Mouse (Mus musculus) testis, adult 2 months (tissue): ENCODE results near the gene Syn2. TPM values are rescaled to one million over a fixed set of nuclear protein-coding genes. Genes with fewer than 3 reads are reported as not detected.
A peak's percentile ranks its signal among the peaks of the same experiment; 100 is the strongest.

ENCODE experiments used
- H3K27ac ChIP-seq: fragments of 200-500 bp; 2 replicates; pipeline ENCODE4 v1.5.1; 2012; ENCODE audit warnings: low read depth, low read length; ENCODE audit not compliant: control insufficient read depth, insufficient read depth
- H3K27me3 ChIP-seq: fragments of 200-500 bp; 2 replicates; pipeline ENCODE4 v1.6.1; 2012; ENCODE audit warnings: mild to moderate bottlenecking, low read length, moderate library complexity; ENCODE audit not compliant: control insufficient read depth, insufficient read depth
- H3K36me3 ChIP-seq: fragments of 200-500 bp; 2 replicates; pipeline ENCODE4 v1.6.1; 2012; ENCODE audit warnings: mild to moderate bottlenecking, low read length; ENCODE audit not compliant: control insufficient read depth, insufficient read depth
- H3K4me1 ChIP-seq: fragments of 200-500 bp; 2 replicates; pipeline ENCODE4 v1.6.1; 2012; ENCODE audit warnings: low read length; ENCODE audit not compliant: control insufficient read depth, insufficient read depth
- H3K4me3 ChIP-seq: fragments of 200-500 bp; 2 replicates; pipeline ENCODE4 v1.5.1; 2012; ENCODE audit warnings: low read depth, mild to moderate bottlenecking, low read length, moderate library complexity, mixed read lengths; ENCODE audit not compliant: control insufficient read depth
- CTCF ChIP-seq: fragments of 200-500 bp; IDR thresholded peaks from 2 replicates; pipeline ENCODE4 v1.5.1; 2012; ENCODE audit warnings: low read depth, mild to moderate bottlenecking, inconsistent platforms, low read length, moderate library complexity; ENCODE audit not compliant: control insufficient read depth, insufficient read depth, insufficient replicate concordance
- POLR2A ChIP-seq: fragments of 200-500 bp; IDR thresholded peaks from 2 replicates; pipeline ENCODE4 v1.6.1; 2012; ENCODE audit warnings: low read depth, mild to moderate bottlenecking, inconsistent platforms, low read length, moderate library complexity; ENCODE audit not compliant: control insufficient read depth
- polyA plus RNA-seq: library from polyadenylated mRNA; depleted of rRNA; stranded (reverse); fragments of >200 nt; gene quantifications from 2 replicates; pipeline ENCODE4 v1.2.3, GENCODE M21; 2012

The Syn2 gene
- polyA plus RNA-seq, 1 experiment, result 9.2 TPM

DNA sequence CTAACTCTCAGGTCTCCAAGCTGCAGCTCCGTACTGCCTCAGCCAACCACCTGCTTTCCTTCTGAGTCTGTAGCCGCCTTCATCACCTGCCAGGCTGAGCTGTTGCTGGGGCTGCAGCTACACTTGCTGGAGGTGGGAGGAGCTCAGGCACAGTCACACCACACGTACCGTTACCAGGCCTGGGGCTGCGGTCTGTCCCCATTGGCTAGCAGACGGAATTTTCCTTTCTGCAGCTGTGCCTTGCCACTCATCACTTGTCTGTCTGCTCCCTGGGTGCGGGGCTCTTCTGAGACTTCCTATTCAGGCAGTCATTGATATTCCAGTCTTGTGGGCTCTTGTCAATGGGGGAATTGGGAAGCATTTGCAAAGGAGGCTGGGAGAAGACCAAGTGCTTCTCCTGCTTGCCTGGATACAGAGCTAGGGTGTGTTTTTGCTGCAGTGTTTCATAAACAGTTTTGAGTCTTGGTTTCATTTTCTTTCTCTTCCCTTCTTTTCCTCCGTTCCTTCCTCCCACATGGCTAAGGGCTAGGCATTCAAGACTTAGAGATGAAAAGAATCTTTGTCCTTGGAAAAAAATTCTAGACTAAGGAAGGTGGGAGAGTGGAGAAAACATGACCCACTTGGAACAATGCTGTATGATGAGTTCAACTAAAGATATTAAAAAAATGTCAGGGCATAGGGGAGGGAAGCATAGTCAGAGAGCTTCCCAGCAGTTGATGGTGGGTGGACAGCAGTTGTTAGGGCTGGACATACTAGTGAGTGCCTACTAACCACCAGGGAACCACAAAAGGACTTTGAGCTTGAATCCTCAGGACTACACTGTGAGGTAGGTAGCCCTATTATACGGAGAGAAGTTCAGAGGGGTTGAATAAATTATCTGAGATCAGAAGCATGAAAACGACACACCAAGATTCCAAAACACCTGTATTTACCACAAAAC is 11.2 kb upstream of the Syn2 start:
- H3K4me3 ChIP-seq, result no peak overlapping the region
- no peaks in the 10 kb centered on the region for H3K4me1 ChIP-seq
- TF ChIP-seq POLR2A (no peak), CTCF (no peak)
- H3K36me3 ChIP-seq, result no peaks in the 10 kb centered on the region
- H3K27me3 ChIP-seq, result no peaks in the 10 kb centered on the region
- no peak overlapping the region for H3K27ac ChIP-seq

DNA sequence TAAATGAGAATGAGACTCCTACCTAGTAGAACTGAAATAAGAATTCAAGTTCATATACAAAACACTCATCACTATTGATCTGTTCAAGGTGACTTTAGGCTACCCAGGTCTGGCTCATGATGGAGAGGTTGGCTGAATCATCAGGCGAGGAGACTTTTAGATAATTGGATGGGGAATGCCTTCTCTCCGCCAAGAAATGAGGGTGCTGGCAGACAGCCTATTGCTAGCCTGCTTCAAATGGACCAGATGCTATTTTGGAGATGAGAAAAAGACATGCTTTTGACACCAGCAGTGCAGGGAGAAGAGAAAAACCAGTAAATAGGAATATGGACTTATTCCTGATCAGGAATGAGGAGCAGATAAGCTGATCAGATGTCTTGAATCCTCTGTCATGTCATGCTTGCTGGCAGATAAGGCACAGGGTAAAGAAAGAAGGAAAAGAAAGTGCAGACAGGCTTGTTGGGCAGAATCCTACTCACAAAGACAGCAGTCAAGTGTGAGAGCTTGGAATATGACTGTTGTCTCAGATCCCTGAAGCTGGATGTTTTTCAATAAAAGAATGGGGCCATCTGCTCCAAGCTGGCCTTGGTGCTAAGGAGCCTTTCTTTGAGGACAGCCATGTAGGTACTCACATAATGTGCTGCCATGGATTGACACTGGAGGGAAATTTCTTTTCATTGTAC is 9.9 kb upstream of the Syn2 start:
- no peaks in the 10 kb centered on the region for H3K4me1 ChIP-seq
- no peak for TF ChIP-seq POLR2A
- TF ChIP-seq CTCF, result no peak
- no peaks in the 10 kb centered on the region for H3K27me3 ChIP-seq
- no peak overlapping the region for H3K27ac ChIP-seq
- H3K4me3 ChIP-seq, result no peak overlapping the region
- H3K36me3 ChIP-seq, result no peaks in the 10 kb centered on the region

DNA sequence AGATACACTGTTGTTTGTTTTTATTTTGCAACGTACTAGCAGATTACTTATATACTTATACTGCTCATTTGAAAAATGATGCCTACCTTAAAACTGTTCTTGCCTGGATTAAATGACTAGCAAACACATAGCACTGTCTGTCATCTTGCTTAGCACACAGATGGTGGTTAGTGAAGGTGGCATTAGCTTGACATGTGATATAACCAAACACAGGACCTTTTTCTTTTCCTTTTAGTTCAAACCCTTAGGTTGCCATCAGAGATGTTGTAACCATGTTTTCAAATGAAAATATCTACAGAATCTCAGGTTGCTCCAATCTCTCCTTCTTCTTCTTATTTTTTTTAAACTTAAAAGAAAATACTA is 9.4 kb upstream of the Syn2 start:
- TF ChIP-seq CTCF (no peak), POLR2A (no peak)
- H3K36me3 ChIP-seq, result no peaks in the 10 kb centered on the region
- no peak overlapping the region for H3K27ac ChIP-seq

DNA sequence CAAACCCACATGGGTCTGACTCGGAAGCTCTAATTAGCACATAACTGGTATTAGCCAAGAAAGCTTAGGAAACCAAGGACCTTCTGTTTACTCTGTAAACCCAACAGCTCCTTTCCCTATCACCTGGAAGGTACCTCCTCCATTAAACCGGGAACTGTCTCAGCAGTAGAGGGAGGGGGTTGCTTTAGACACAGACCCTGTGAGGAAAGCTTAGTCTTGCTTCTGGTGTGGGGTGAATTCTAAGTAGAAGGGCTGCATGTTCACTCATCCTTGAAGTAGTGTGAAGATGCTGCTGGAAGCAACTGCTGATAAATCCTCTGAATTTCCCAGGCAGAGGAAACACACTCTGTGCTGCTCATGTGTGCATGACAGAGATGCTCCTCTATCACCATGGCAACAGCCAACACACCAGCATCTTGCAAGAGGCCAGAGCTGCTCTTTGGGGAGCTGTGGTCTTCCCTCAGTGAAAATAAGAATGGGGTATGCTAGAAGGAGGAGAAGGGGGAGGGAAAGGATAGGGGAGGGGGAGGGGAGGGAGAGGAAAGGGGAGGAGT is 8.4 kb upstream of the Syn2 start:
- Histone ChIP-seq H3K27ac (no peak overlapping the region), H3K4me1 (no peaks in the 10 kb centered on the region), H3K27me3 (no peaks in the 10 kb centered on the region), H3K36me3 (no peaks in the 10 kb centered on the region), H3K4me3 (no peak overlapping the region)
- TF ChIP-seq CTCF, result no peak
- TF ChIP-seq POLR2A, result no peak

More for the DNA sequence above, 9.4 kb upstream of the Syn2 start:
- H3K4me3 ChIP-seq, result no peak overlapping the region
- H3K4me1 ChIP-seq, result no peaks in the 10 kb centered on the region
- no peaks in the 10 kb centered on the region for H3K27me3 ChIP-seq

DNA sequence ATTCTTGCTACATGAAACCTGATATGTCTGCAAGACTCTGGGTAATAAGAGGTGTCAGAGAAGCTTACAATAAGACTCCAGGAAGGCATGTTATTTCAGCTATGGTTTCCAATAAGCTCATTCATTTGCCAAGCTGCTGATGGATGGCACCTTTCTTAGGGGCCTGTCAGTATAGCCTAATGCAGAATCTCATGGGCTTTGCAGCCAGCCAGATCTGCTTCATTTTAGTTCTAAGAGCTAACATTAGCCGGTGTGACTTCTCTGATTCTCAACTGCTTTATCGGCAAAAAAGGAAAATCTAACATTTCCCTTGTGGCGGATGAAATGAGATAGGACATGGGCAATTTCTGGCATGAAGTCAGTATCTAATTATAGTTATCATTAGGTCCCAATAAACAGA is 7.9 kb upstream of the Syn2 start:
- Histone ChIP-seq H3K27ac (no peak overlapping the region), H3K27me3 (no peaks in the 10 kb centered on the region), H3K4me3 (no peak overlapping the region), H3K36me3 (no peaks in the 10 kb centered on the region), H3K4me1 (no peaks in the 10 kb centered on the region)
- TF ChIP-seq CTCF (no peak), POLR2A (no peak)

DNA sequence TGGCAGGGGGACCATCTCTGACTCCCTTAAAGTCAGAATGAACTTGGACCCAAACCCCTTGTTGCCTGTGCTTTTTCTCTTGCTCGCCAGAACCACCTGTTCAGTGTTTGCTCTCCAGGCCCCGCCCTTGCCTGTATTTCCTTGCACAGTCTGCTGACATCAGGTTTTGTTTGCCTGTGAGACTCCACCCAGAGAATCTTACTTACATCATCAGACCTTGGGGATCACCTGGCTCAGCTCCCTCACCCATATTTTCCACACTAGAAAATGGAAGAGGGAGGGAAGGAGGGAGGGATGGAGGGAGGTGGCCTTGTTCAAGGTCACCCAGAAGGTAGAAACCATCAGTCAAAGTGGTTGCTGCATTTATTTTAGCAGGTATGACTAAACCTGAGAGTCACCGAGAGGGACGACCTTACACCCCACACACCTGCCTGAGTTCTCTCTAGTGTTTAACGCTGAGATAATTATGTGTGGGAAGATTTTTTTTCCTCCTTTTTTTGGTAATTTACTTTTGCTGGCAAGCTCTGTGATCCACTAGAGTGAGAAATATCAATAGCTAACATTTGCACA is 7.4 kb upstream of the Syn2 start:
- no peak overlapping the region for H3K4me3 ChIP-seq
- H3K27me3 ChIP-seq, result no peaks in the 10 kb centered on the region
- no peaks in the 10 kb centered on the region for H3K36me3 ChIP-seq
- no peak for TF ChIP-seq POLR2A
- no peak for TF ChIP-seq CTCF
- H3K27ac ChIP-seq, result no peak overlapping the region
- H3K4me1 ChIP-seq, result no peaks in the 10 kb centered on the region

DNA sequence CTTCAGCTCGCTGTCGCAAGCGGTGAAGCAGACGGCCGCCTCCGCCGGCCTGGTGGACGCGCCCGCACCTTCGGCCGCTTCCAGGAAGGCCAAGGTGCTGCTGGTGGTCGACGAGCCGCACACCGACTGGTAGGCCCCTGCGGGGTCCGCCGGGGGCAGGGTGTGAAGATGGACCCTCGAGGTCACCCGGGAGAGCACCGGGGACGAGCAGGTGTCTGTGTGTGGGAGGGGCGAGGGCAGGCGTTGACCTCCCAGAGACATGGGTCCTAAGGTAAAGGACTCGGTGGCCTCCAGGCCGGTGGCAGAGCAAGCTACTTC is 589 bp downstream of the Syn2 start:
- H3K27ac ChIP-seq, result no peak overlapping the region
- TF ChIP-seq POLR2A, result no peak
- TF ChIP-seq CTCF, result no peak
- H3K27me3 ChIP-seq, result no peaks in the 10 kb centered on the region
- peaks cover 12% of the 10 kb centered on the region for H3K4me1 ChIP-seq
- H3K4me3 ChIP-seq, result peak overlapping the region; percentile 95
- no peaks in the 10 kb centered on the region for H3K36me3 ChIP-seq
